Comparison of ENCODE assay signal across 16 mouse cellular contexts in genomic region chr17:85845059-85845458, GRCm38 (mm10).
"Had no signal": no experiment of that assay in that cellular context is flagged by ENCODE, and none has a peak within 500 bp of the region (broad histone marks: within the 10 kb centered on the region; RNA-seq: fewer than 3 reads in every experiment).

No protein-coding gene starts in this region.

- H3K27me3 ChIP-seq: midbrain, embryonic 13.5 days; midbrain, embryonic 15.5 days; neural tube, embryonic 13.5 days; neural tube, embryonic 15.5 days; stomach, embryonic 15.5 days had no signal

- H3K4me2 ChIP-seq: lung, embryonic 14.5 days; midbrain, embryonic 13.5 days; midbrain, embryonic 15.5 days; neural tube, embryonic 13.5 days; neural tube, embryonic 15.5 days; stomach, embryonic 15.5 days had no signal

- H3K27ac ChIP-seq: midbrain, embryonic 10.5 days; midbrain, embryonic 13.5 days; midbrain, embryonic 15.5 days; neural tube, embryonic 13.5 days; neural tube, embryonic 15.5 days; stomach, embryonic 15.5 days; stomach, postnatal 0 days had no signal

- H3K9me3 ChIP-seq: midbrain, embryonic 10.5 days; midbrain, embryonic 13.5 days; midbrain, embryonic 15.5 days; neural tube, embryonic 13.5 days; neural tube, embryonic 15.5 days; stomach, embryonic 15.5 days had no signal

- H3K4me3 ChIP-seq: midbrain, embryonic 10.5 days; midbrain, embryonic 13.5 days; midbrain, embryonic 15.5 days; myocyte; neural tube, embryonic 13.5 days; neural tube, embryonic 15.5 days; stomach, embryonic 15.5 days had no signal

- ATAC-seq: midbrain, embryonic 13.5 days; midbrain, embryonic 15.5 days had no signal

- DNase-seq: lung, adult 18-20 months; lung, embryonic 14.5 days; lung, postnatal 10 days; lung, postnatal 4 days; right cerebral cortex, postnatal 14 days; thymus, adult 2 months; thymus, postnatal 25 days; thymus, postnatal 4 days had no signal

- H3K36me3 ChIP-seq: midbrain, embryonic 10.5 days; midbrain, embryonic 13.5 days; midbrain, embryonic 15.5 days; neural tube, embryonic 13.5 days; neural tube, embryonic 15.5 days; stomach, embryonic 15.5 days had no signal

- H3K4me1 ChIP-seq: midbrain, embryonic 10.5 days; midbrain, embryonic 13.5 days; midbrain, embryonic 15.5 days; neural tube, embryonic 13.5 days; neural tube, embryonic 15.5 days; stomach, embryonic 15.5 days had no signal

- H3K9ac ChIP-seq: lung, embryonic 14.5 days; midbrain, embryonic 13.5 days; midbrain, embryonic 15.5 days; neural tube, embryonic 13.5 days; neural tube, embryonic 15.5 days; stomach, embryonic 15.5 days had no signal
